Mouse (Mus musculus): ENCODE measurements around the gene Kif1a. TPM values are rescaled to one million over a fixed set of nuclear protein-coding genes. Genes with fewer than 3 reads are reported as not detected.
A peak's percentile ranks its signal among the peaks of the same experiment; 100 is the strongest.

The Kif1a gene
- total RNA-seq, 1 experiment from 2014 or later, result not detected

GRCm38 (mm10) chr1:93035981-93036380 is 65.8 kb downstream of the Kif1a start:
- no peak for ATAC-seq (replicated peaks; ENCODE audit: insufficient number of reproducible peaks, low FRiP score, low TSS enrichment, poor library complexity, severe bottlenecking)

- no peak for ATAC-seq (replicated peaks; ENCODE audit: insufficient number of reproducible peaks, low FRiP score, low TSS enrichment, poor library complexity, severe bottlenecking)
Observed at GRCm38 (mm10) chr1:93033989-93034388, 67.8 kb downstream of the Kif1a start.

- ATAC-seq (replicated peaks; ENCODE audit: insufficient number of reproducible peaks, low FRiP score, low TSS enrichment, poor library complexity, severe bottlenecking), result no peak
Observed at GRCm38 (mm10) chr1:93031199-93031598, 70.6 kb downstream of the Kif1a start.

GRCm38 (mm10) chr1:93030060-93030459 is 71.7 kb downstream of the Kif1a start:
- ATAC-seq (replicated peaks; ENCODE audit: insufficient number of reproducible peaks, low FRiP score, low TSS enrichment, poor library complexity, severe bottlenecking), result no peak

- ATAC-seq (replicated peaks; ENCODE audit: insufficient number of reproducible peaks, low FRiP score, low TSS enrichment, poor library complexity, severe bottlenecking), result no peak
Observed at GRCm38 (mm10) chr1:93029387-93029786, 72.4 kb downstream of the Kif1a start.

- ATAC-seq (replicated peaks; ENCODE audit: insufficient number of reproducible peaks, low FRiP score, low TSS enrichment, poor library complexity, severe bottlenecking), result no peak
Observed at GRCm38 (mm10) chr1:93026600-93026999, 75.2 kb downstream of the Kif1a start.

- ATAC-seq (replicated peaks; ENCODE audit: insufficient number of reproducible peaks, low FRiP score, low TSS enrichment, poor library complexity, severe bottlenecking), result no peak
Observed at GRCm38 (mm10) chr1:93020602-93021001, 81.1 kb downstream of the Kif1a start.

GRCm38 (mm10) chr1:93018716-93019115 is 83.0 kb downstream of the Kif1a start:
- ATAC-seq (replicated peaks; ENCODE audit: insufficient number of reproducible peaks, low FRiP score, low TSS enrichment, poor library complexity, severe bottlenecking), result no peak

- ATAC-seq (replicated peaks; ENCODE audit: insufficient number of reproducible peaks, low FRiP score, low TSS enrichment, poor library complexity, severe bottlenecking), result no peak
Observed at GRCm38 (mm10) chr1:93015136-93015535, 86.6 kb downstream of the Kif1a start.

GRCm38 (mm10) chr1:93014460-93014859 is 87.3 kb downstream of the Kif1a start:
- peak; percentile 72; the same call in 1 of the 2 replicates for ATAC-seq (replicated peaks; ENCODE audit: insufficient number of reproducible peaks, low FRiP score, low TSS enrichment, poor library complexity, severe bottlenecking)

GRCm38 (mm10) chr1:93013367-93013766 is 88.4 kb downstream of the Kif1a start:
- no peak for ATAC-seq (replicated peaks; ENCODE audit: insufficient number of reproducible peaks, low FRiP score, low TSS enrichment, poor library complexity, severe bottlenecking)

GRCm38 (mm10) chr1:93012103-93012585 is 89.6 kb downstream of the Kif1a start:
- ATAC-seq (replicated peaks; ENCODE audit: insufficient number of reproducible peaks, low FRiP score, low TSS enrichment, poor library complexity, severe bottlenecking), result no peak

- ATAC-seq (replicated peaks; ENCODE audit: insufficient number of reproducible peaks, low FRiP score, low TSS enrichment, poor library complexity, severe bottlenecking), result no peak
Observed at GRCm38 (mm10) chr1:93010731-93011130, 91.0 kb downstream of the Kif1a start.

- no peak for ATAC-seq (replicated peaks; ENCODE audit: insufficient number of reproducible peaks, low FRiP score, low TSS enrichment, poor library complexity, severe bottlenecking)
Observed at GRCm38 (mm10) chr1:93009196-93009595, 92.6 kb downstream of the Kif1a start.

GRCm38 (mm10) chr1:93006061-93006460 is 95.7 kb downstream of the Kif1a start, which contains the start of gene Aqp12:
Gene Aqp12, plus strand, starts transcription at chr1:93006334.
- no peak for ATAC-seq (replicated peaks; ENCODE audit: insufficient number of reproducible peaks, low FRiP score, low TSS enrichment, poor library complexity, severe bottlenecking)

GRCm38 (mm10) chr1:92992880-92993279 is 108.9 kb downstream of the Kif1a start:
- no peak for ATAC-seq (replicated peaks; ENCODE audit: insufficient number of reproducible peaks, low FRiP score, low TSS enrichment, poor library complexity, severe bottlenecking)

GRCm38 (mm10) chr1:92992214-92992855 is 109.4 kb downstream of the Kif1a start:
- ATAC-seq (replicated peaks; ENCODE audit: insufficient number of reproducible peaks, low FRiP score, low TSS enrichment, poor library complexity, severe bottlenecking), result no peak

- no peak for ATAC-seq (replicated peaks; ENCODE audit: insufficient number of reproducible peaks, low FRiP score, low TSS enrichment, poor library complexity, severe bottlenecking)
Observed at GRCm38 (mm10) chr1:92989891-92990290, 111.9 kb downstream of the Kif1a start.

- no peak for ATAC-seq (replicated peaks; ENCODE audit: insufficient number of reproducible peaks, low FRiP score, low TSS enrichment, poor library complexity, severe bottlenecking)
Observed at GRCm38 (mm10) chr1:92988894-92989293, 112.9 kb downstream of the Kif1a start.

- no peak for ATAC-seq (replicated peaks; ENCODE audit: insufficient number of reproducible peaks, low FRiP score, low TSS enrichment, poor library complexity, severe bottlenecking)
Observed at GRCm38 (mm10) chr1:92984999-92985398, 116.8 kb downstream of the Kif1a start.
